Mouse (Mus musculus): ENCODE measurements around the gene Sirt6.

Sirt6 gene

DNA sequence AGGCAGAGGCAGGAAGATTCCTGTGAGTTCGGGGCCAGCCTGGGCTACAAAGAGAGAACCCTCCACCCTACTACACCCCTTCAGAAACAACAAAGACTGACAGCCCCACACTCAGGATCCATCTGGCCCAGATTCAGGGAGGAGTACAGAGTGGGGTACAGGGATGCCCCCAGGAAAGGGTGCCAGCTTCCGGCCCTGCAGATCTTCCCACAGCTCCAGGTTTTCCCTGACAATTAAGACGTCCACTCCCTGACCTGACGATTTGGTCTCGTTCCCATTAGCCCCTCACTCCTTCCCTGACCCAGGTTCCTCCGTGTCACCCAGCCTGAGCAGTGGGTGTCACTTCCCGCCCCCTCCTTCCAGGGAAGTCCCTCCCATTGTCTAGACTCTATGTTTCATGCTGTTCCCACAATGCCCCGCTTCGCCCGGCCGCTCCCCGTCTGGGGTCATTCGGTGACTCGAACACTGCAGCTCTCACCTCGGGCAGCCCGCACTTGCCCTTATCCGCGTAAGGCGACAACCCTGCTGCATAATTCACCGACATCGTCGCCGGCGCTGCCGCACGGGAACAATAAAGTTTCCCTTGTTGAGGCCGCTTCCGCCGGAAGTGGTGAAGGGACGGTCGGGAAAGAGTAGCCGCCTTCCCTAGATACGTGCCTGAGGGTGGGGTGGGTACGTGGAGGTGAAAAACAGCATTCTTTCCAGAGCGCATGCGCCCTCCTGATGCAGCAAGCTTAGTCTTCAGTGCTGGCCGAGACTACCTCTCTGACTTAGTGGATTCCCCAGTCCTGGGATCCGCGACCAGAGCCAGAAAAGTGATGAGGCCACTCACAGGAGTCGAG lies at the start of gene Sirt6:
Gene Sirt6, minus strand, starts transcription at position 804 of the 842 bp plus-strand sequence.
- peak; percentile 92 to 96 for DNase-seq

GRCm38 (mm10) chr10:81656174-81656573 lies 28.6 kb upstream of the Sirt6 start:
- no peak for DNase-seq

DNA sequence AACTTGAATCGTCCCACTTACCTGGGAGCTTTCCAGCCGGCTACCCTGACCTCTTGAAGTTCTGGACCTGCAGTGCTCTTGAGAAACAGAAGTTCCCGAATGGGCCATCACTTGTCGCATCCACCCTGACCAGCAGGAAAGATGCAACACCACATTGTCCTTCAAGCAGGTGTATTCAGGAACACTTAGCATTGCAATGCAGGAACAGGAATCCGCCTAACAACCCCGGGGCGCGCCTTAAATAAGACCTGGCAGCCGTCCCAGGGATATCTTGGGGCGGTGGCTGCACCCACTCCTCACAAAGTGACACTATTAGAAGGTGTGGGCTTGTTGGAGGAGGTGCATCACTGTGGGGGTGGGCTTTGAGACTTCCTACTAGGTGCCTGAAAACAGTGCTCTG lies 27.6 kb upstream of the Sirt6 start:
- peak in 1 of 2 experiments; percentile 0 for DNase-seq

DNA sequence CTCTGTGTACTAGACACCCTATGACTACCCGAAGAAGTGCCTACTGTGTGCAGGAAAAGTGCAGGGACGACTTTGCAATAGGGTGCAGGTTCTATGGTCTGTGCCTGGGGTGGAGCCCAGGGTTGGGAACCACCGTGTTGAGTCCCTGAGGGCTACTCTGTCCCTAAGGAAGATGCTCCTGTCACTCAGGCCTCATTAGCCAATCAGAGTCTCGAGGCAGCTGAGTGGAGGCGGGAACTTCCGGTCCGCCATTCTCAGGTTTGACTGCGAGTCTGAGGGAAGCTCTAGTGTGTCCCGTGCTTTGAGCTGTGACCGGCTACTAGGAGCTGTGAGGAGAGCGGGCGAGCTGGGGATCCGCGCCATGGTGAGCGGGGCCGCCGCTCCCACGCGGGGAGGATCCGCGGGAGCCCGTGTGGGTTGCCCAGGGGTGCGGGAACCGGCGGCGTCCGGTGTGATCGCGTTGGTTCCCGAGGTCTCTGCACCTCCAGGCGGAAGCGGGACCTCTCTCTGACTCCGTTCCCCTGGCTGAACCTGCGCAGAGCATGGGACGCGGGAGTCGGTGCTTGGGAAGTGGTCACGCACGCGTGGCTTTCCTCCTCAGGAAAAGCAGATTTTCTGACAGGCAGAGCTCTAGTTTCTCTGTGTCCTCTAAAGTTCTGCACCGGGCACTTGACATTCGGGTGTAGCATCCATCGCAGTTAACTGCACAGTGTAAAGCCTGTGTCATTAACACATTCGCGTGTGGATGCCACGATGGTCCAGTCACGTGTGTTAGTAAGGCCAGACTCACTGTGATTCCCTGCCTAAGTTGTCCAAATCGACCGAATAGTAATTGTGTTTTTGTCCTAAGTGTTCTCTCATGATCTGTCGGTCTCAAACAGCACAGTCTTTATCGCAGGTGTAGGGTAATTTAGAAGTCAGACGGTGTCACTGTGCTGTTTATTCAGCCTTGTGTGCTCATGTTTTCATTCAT lies 21.5 kb upstream of the Sirt6 start, which contains the start of gene Gm10778:
Gene Gm10778, plus strand, starts transcription at position 257 of the 973 bp plus-strand sequence.
- peak; percentile 87 to 91 for DNase-seq

DNA sequence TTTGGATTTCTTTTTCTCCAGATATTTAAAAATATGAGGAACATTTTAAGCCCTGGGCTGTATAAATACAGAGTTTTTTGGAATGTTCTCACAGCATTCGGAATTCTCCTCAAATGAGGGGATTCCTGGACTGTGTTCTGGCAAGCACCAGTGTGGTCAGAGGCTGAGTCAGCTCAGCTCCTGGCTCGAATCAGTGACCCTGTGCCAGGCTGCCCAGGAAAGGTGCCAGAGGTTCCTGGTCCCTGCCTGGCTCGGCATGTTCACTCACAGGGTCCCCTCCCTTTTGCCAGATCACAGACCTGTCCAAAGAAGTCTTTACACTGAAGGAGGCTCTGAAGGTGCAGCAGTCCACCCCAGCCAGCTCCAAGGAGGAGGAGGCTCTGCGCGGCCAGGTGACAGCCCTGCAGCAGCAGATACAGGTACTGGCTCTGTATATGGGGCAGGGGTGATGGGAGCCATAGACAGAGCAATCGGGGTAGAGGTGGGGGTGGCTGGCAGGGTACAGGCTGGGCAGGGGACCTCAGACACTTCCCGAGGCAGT lies 18.5 kb upstream of the Sirt6 start:
- DNase-seq: no peak

DNA sequence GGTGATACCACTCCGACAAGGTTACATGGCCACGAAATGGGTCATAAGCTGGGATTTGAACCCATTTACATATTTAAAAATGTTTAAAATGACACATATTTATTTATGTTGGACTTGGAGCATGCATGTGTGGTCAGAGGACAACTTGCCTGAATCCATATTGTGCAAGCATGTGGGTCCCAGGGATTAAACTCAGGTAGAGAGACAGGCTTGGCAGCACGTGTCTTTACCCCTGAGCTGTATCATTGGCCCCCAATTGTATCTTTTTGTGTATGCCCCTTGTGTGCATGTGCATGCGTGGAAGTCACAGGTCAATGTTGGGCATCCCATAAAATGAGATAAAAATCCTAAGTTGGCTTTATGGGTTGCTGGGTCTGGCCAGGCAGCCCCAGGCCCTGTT lies 17.8 kb upstream of the Sirt6 start:
- DNase-seq: no peak

GRCm38 (mm10) chr10:81644716-81645115 lies 17.1 kb upstream of the Sirt6 start:
- DNase-seq: no peak

GRCm38 (mm10) chr10:81644162-81644561 lies 16.6 kb upstream of the Sirt6 start:
- no peak for DNase-seq

GRCm38 (mm10) chr10:81643449-81644055 lies 16.0 kb upstream of the Sirt6 start:
- peak; percentile 96 to 98 for DNase-seq

GRCm38 (mm10) chr10:81642648-81643448 lies 15.3 kb upstream of the Sirt6 start:
- peak in 1 of 2 experiments; percentile 19 for DNase-seq

DNA sequence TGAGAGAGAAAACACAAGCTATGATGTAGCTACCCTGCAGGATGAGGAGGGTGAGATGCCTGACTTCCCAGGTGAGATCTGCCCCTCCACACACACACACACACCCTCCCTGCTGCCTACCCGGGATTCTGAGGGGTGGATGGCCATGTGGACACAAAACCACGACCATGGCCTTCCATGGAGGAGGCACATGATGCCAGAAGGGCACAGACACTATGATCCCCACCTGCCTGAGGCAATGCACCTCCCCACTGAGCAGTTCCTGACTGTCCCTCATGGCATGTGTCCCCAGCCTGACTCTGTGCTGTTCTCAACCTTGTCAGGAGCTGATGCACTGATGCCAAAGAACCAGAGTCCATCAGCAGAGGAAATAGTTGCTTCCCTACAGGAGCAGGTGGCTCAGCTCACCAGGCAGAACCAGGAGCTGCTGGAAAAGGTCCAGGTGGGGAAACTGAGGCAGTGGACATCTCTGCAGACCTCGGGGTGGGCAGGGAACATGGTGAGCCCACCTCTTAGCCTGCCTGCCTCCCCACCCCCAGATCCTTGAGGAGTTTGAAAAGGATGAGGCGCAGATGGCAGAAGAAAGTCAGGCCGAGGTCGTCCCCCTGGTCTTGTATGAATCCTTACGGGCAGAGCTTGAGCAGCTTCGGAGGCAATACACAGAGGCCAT lies 14.5 kb upstream of the Sirt6 start:
- DNase-seq: no peak

DNA sequence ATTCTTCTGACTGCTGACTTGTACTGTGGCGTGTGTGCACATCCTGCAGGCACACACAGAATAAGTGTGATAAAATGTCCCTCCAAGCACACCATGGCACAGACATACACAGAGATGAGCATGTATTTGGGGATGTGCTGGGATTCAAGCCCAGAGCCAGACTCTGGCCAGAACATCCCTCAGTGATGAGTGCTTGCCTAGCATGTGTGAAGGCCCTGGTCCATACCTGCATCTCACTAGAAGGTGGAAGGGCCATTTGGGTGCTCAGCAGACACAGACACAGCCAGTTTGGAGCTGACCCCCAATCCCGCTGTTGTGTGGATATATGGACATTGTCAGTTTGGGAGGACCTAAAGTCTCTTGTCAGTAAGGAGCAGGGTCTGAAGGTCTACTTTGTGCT lies 14.0 kb upstream of the Sirt6 start:
- DNase-seq: no peak

DNA sequence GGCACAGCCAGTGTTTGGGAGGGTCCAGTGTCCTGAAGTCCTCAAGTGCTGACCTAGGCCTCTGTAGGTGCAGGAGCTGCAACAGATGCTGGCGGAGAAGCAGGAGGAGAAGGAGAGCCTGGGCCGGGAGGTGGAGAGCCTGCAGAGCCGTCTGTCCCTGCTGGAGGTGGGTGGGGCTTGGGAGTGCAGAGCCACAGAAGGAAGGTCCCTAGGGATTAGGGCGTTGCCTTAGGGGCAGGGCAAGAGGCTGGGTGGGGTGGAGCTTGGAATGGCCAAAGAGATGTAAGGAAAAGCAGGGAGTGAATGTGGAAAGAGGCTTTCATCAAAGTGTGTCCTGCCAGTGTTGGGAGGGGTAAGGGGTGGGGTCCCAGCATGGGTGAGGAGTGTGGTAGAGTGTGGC lies 13.2 kb upstream of the Sirt6 start:
- peak; percentile 38 to 46 for DNase-seq

- no peak for DNase-seq
Observed at GRCm38 (mm10) chr10:81638101-81638500, 10.5 kb upstream of the Sirt6 start.

- no peak for DNase-seq
Observed at GRCm38 (mm10) chr10:81636338-81636737, 8.7 kb upstream of the Sirt6 start.

- DNase-seq: peak; percentile 95 to 96
Observed at GRCm38 (mm10) chr10:81633253-81634099, 5.9 kb upstream of the Sirt6 start.

- peak in 1 of 2 experiments; percentile 19 for DNase-seq
Observed at GRCm38 (mm10) chr10:81628390-81628789, 793 bp upstream of the Sirt6 start, which contains the start of gene Ankrd24. TSS of gene Ankrd24 (plus strand) at chr10:81628540.

DNA sequence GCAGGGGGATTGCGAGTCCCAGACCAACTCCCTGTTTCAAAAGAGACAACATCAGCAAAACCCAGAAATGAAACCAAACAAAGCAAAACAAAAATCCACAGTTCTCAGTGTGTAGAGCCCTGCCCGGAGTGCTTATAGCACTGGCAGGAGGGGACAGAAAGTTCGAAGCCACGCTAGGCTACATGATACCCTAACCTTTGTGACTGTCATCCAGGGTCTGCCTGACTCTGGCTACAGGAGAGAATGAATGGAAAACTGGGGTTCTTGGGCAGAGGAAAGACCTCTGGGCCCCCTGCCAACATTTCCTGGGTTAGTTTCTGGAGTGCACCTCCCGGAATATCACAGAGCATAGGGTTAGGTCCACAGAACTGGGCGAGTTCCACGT lies 231 bp upstream of the Sirt6 start:
- DNase-seq: peak; percentile 46 to 60

- DNase-seq: peak in 1 of 2 experiments; percentile 26
Observed at GRCm38 (mm10) chr10:81626101-81626993, 1.2 kb downstream of the Sirt6 start.
